Mouse (Mus musculus): ENCODE measurements around the gene Hyal3.

The Hyal3 gene

GRCm38 (mm10) chr9:107580501-107581317 is at the start of gene Hyal3:
Gene Hyal3 (plus strand): TSS chr9:107580818.
- peak; percentile 81 to 90 for DNase-seq (ENCODE audit: low spot score in 2 of 2)

- DNase-seq (ENCODE audit: low spot score in 2 of 2): peak; percentile 94 to 96
Measured at GRCm38 (mm10) chr9:107533791-107534407, 46.7 kb upstream of the Hyal3 start, which contains the start of gene Tmem115. Gene Tmem115 (plus strand): TSS chr9:107533945.

GRCm38 (mm10) chr9:107534408-107535202 is 46.0 kb upstream of the Hyal3 start:
- DNase-seq (ENCODE audit: low spot score in 2 of 2): no peak

- no peak for DNase-seq (ENCODE audit: low spot score in 2 of 2)
Measured at GRCm38 (mm10) chr9:107538231-107538630, 42.4 kb upstream of the Hyal3 start.

- DNase-seq (ENCODE audit: low spot score in 2 of 2): no peak
Measured at GRCm38 (mm10) chr9:107538711-107539110, 41.9 kb upstream of the Hyal3 start.

GRCm38 (mm10) chr9:107539940-107540339 is 40.7 kb upstream of the Hyal3 start:
- no peak for DNase-seq (ENCODE audit: low spot score in 2 of 2)

- DNase-seq (ENCODE audit: low spot score in 2 of 2): no peak
Measured at GRCm38 (mm10) chr9:107540420-107540819, 40.2 kb upstream of the Hyal3 start.

- DNase-seq (ENCODE audit: low spot score in 2 of 2): no peak
Measured at GRCm38 (mm10) chr9:107541005-107541404, 39.6 kb upstream of the Hyal3 start.

- peak; percentile 87 to 94 for DNase-seq (ENCODE audit: low spot score in 2 of 2)
Measured at GRCm38 (mm10) chr9:107541474-107542351, 38.9 kb upstream of the Hyal3 start, which contains the start of the genes Cyb561d2 and Nprl2. Gene Cyb561d2 (minus strand): TSS chr9:107542193. Gene Nprl2 (plus strand): TSS chr9:107542226.

GRCm38 (mm10) chr9:107542352-107542686 is 38.3 kb upstream of the Hyal3 start:
- DNase-seq (ENCODE audit: low spot score in 2 of 2): no peak

- no peak for DNase-seq (ENCODE audit: low spot score in 2 of 2)
Measured at GRCm38 (mm10) chr9:107542721-107543120, 37.9 kb upstream of the Hyal3 start.

GRCm38 (mm10) chr9:107543299-107543698 is 37.3 kb upstream of the Hyal3 start:
- DNase-seq (ENCODE audit: low spot score in 2 of 2): no peak

GRCm38 (mm10) chr9:107544196-107544700 is 36.4 kb upstream of the Hyal3 start:
- no peak for DNase-seq (ENCODE audit: low spot score in 2 of 2)

GRCm38 (mm10) chr9:107544729-107545128 is 35.9 kb upstream of the Hyal3 start:
- DNase-seq (ENCODE audit: low spot score in 2 of 2): no peak

- DNase-seq (ENCODE audit: low spot score in 2 of 2): no peak
Measured at GRCm38 (mm10) chr9:107545199-107545598, 35.4 kb upstream of the Hyal3 start.

GRCm38 (mm10) chr9:107545602-107546001 is 35.0 kb upstream of the Hyal3 start:
- peak in 1 of 2 experiments; percentile 74 for DNase-seq (ENCODE audit: low spot score in 2 of 2)

- DNase-seq (ENCODE audit: low spot score in 2 of 2): peak; percentile 81 to 90
Measured at GRCm38 (mm10) chr9:107547026-107547425, 33.6 kb upstream of the Hyal3 start, which contains the start of gene Zmynd10. Gene Zmynd10 (plus strand): TSS chr9:107547298.

- no peak for DNase-seq (ENCODE audit: low spot score in 2 of 2)
Measured at GRCm38 (mm10) chr9:107547957-107548356, 32.7 kb upstream of the Hyal3 start.

GRCm38 (mm10) chr9:107548820-107549219 is 31.8 kb upstream of the Hyal3 start:
- DNase-seq (ENCODE audit: low spot score in 2 of 2): no peak

GRCm38 (mm10) chr9:107549297-107550074 is 31.1 kb upstream of the Hyal3 start:
- DNase-seq (ENCODE audit: low spot score in 2 of 2): no peak

Data from left cerebral cortex, adult 9 months (tissue).